Mouse (Mus musculus): ENCODE measurements around the gene Fbln7.
A peak's percentile ranks its signal among the peaks of the same experiment; 100 is the strongest.

Gene Fbln7

GRCm38 (mm10) chr2:128872256-128872655 lies 9.5 kb downstream of the Fbln7 start:
- DNase-seq (ENCODE audit: low spot score in 2 of 2): no peak

GRCm38 (mm10) chr2:128875526-128875925 lies 12.7 kb downstream of the Fbln7 start:
- DNase-seq (ENCODE audit: low spot score in 2 of 2): no peak

DNA sequence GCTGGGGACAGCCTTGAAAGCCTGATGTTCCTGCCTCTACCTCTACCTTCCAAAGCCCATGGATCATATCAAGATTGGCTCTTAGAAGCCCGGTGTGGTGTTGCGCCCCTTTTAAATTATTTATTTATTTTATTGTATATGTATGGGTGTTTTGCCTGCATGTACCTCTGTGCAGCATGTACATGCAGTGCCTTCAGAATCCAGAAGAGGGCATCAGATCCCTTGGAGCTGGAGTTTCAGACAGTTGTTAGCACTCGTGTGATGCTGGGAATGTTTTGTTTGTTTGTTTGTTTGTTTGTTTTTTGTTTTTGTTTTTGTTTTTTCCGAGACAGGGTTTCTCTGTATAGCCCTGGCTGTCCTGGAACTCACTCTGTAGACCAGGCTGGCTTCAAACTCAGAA lies 18.5 kb downstream of the Fbln7 start:
- DNase-seq (ENCODE audit: low spot score in 2 of 2): no peak

GRCm38 (mm10) chr2:128885225-128885811 lies 22.5 kb downstream of the Fbln7 start:
- DNase-seq (ENCODE audit: low spot score in 2 of 2): no peak

DNA sequence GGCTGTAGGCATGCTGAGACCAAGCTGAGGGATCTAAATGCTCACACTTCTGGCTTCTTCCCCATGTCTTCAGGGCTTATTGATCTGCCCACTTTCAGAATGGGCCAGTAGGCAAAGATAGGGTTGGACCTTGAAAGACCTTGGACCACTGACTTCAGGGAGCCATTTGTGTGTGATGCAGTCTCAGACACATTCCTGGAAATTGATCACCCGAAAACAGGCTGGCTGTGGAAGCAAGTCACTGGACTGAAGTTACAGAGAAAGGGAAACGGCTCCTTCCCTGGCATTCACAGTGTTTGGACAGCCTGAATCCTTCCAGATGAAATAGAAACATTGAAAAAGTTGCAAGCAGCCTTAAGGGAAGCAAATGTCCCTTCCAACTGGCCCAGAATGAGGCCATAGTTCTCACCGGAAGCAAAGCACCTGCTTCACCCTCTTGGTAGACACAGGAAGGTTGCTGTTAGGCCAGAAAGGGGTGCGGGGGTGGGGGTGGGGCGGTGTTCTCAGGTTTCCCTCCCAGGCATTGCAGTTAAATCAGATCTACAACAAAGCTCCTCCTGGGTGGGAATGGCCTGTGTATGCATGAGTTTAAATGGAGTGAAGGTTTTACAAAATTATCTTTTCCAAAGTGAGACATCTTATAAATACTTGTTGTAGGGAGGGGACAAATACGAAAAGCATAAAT lies 25.2 kb downstream of the Fbln7 start:
- no peak for DNase-seq (ENCODE audit: low spot score in 2 of 2)

DNA sequence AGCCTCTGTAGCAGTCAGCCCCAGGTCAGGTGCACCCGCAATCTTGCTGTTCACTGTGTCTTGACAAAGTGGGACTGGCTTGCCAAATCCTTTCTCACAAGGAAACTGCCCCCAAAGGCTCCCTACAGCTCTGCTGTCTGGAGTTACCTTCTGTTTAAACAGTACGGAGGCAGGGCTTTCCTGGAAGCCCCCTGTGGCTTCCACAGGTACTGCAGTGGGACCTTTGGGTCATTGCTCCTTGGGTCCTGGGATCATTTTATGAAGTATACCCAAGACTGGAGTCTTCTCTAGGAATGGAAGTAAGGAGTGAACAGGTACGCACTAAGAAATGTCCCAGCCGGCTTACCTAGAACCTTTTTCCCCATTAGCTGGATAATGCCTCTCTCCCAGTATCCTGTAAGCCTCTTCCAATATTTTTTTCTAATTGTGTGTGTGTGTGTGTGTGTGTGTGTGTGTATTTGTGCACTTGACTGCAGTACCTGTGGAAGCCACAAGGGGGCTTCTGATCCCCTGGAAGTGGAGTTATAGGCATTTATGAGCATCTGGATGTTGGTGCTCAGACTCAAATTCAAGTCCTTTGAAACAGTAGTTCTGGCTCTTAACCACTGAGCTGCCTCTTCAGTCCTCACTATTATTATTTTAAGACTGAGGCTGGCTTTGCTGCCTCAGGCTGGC lies 28.0 kb downstream of the Fbln7 start:
- no peak for DNase-seq (ENCODE audit: low spot score in 2 of 2)

DNA sequence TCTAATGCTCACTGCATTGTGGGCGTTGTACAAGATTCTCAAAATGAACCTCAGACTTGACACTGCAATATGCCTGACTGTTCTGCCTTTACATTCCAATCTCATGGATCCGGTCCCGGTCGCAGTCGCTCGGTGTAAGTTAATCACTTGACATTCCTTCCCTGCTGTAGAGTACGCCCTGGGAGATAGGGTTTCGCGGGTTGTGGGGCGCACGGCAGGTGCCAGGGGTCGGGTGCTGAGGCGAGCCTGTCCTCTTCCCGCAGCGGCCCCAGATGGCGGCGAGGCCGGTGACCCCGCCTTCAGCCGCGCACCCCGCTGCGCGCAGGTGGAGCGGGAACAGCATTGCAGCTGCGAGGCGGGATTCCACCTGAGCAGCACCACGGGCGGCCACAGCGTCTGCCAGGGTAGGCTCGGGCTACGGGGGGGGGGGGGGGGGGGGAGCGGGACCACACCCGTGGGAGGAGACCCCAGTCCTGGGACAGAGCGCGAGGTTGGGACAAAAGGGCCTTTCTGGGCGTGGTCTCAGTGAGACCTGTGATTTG lies 29.5 kb downstream of the Fbln7 start:
- no peak for DNase-seq (ENCODE audit: low spot score in 2 of 2)

DNA sequence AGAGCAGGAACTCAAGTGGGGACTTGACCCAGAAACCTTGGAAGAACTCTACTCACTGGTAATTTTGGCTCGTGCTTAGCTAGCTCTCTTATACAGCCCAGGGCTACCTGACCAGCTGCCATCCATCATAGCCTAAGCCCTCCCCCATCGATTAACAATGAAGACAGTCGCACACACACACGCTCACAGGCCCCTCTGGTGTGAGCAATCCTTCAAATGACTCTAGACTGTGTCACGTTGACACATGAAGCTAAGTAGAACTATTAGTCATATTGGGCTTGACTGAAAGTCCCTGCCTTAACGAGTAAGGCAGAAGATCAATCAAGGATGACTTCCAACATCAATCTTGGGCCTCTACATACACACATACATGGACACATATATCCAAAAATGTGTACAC lies 40.1 kb downstream of the Fbln7 start:
- DNase-seq (ENCODE audit: low spot score in 2 of 2): no peak

- no peak for DNase-seq (ENCODE audit: low spot score in 2 of 2)
These were observed 40.9 kb downstream of the Fbln7 start for GRCm38 (mm10) chr2:128903661-128904060.

GRCm38 (mm10) chr2:128914978-128915377 lies 52.2 kb downstream of the Fbln7 start:
- DNase-seq (ENCODE audit: low spot score in 2 of 2): no peak

GRCm38 (mm10) chr2:128916528-128916927 lies 53.7 kb downstream of the Fbln7 start:
- no peak for DNase-seq (ENCODE audit: low spot score in 2 of 2)

DNA sequence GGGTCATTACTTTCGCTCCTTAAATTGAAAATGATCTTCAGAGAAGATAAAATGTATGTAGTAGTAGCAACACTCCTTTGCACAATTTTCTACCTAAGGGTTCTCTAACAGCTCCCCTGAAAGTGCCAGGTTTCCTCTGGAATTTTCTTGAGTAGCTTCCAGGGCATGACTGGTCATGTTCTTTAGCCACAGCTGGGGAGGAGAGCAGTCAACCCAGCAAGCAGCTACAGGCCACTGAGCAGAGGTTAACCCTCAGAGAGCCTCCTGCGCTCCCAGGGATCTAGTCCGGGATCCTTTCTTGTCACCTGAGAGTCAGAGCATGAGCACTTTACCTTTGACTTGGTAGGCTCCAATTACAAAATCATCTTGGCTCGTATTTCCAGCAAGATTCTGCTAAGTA lies 62.0 kb downstream of the Fbln7 start:
- no peak for DNase-seq (ENCODE audit: low spot score in 2 of 2)

DNA sequence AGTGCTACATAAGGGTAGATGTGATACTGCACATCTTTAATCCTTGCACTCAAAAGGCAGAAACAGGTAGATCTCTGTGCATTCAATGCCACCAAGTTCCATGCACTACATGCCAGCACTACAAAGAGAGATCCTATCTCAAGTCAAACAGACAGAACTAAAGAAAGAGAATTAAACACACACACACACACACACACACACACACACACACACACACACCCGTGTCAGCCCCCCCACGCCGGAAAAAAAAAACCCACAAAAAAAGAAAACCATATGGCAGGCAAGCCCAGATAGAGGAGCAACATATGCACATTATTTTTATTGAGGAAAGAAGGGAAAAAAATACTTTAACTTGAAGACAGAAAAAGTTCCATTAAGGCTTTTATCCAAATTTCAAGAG lies 65.7 kb downstream of the Fbln7 start:
- no peak for DNase-seq (ENCODE audit: low spot score in 2 of 2)

DNA sequence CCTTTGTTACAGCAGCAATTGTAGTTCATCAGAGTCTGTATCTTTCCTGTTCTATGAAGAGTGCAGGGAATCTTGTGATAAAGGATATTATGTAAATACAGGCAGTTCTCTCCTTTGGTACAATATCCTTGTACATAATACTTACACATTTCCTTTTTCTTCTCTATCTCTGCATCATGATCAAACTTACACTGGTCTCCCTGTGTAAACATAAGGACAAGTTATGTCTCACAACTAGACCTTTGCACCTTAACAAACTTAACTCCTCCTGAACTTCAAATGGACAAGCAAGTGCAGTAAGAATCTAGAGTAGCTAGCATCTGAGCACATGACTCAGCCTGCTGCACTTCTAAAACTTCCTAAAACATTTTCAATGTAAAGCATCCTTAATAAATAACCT lies 67.9 kb downstream of the Fbln7 start:
- DNase-seq (ENCODE audit: low spot score in 2 of 2): no peak

DNA sequence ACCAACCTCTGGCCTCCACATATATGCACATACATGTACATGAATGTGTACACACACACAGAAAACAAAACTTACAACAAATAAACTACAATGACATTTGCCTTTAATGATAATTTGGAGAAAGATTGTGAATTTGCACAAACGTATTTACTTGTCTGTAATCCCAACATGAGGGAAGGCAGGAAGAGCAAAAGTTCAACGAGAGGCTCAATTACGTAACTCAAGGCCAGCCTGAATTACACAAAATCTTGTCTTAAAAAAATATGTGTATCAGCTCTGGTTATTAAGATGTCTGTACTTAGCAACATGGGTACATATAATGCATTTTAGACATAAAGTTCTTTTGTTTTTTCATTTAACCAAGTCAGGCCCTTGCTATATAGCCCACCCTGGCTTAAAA lies 73.5 kb downstream of the Fbln7 start:
- DNase-seq (ENCODE audit: low spot score in 2 of 2): no peak

DNA sequence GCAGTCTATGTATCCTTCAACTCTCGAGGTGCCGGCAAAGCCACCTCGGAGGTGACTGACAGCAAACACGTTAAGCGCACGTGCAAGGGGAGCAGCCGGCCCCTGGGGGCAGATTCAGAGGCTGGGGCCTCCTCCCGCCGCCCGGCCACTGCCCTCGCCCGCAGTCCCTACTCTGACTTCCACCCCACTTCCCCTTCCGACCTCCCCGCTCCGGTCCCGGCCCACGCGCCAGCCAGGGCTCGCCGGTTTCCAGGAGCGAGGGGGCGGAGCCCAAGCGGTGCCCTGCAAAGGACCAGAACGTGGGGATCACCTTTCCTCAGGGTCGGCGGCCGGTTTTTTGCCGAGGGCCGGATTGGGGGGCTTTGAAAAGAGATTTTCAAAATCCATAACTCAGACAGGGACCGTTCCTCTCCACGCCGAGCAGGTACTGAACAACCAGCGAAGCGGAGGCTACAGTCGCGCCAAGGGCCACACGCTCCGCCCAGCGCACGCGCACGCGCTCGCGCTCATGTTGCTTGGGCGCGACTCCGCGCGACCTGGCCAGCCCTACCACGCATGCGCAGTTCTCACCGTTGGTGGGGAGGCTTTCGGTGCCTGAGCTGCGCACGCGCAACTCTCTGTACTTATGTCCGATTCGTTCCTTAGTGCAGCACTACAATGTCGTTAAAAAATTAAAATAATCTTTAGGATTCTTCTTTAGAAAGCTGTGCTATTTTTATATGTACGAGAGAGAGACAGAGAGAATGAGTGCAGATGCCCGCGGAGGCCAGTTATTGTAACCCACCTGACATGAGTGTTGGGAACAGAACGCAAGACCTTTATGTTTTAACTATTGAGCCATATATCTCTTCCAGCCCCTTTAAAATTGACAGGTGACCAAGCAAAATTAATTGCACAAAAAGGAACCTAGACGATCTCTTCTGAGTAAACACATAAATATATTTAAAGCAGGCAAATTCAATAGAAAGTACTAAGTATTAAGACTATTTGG lies 81.1 kb downstream of the Fbln7 start, which contains the start of gene Zc3h8:
TSS of gene Zc3h8 (minus strand) at position 540 of the 991 bp plus-strand sequence.
- peak; percentile 96 to 98 for DNase-seq (ENCODE audit: low spot score in 2 of 2)

All from spleen, postnatal 14 days (tissue).